Mouse (Mus musculus): ENCODE data around the gene Cldn24.

GRCm38 (mm10) chr8:47825596-47825995, 3.7 kb downstream of the Cldn24 start:
- TF ChIP-seq CTCF (conservative IDR thresholded peaks at IDR 0.05; ENCODE audit: low read length) (no peak), POU5F1 (IDR thresholded peaks at IDR 0.05; ENCODE audit: borderline replicate concordance, low read length) (no peak)

All from E14TG2a.4 (cell line).